Mouse (Mus musculus) CH12.LX (cell line): ENCODE data around the gene Dner. TPM values are rescaled to one million over a fixed set of nuclear protein-coding genes. Genes with fewer than 3 reads are reported as not detected.

Source experiments
- DNase-seq: peaks from one replicate; pipeline ENCODE4 v3.0.0-alpha.2; 2013; ENCODE audit errors: extremely low read depth
- H3K27ac ChIP-seq: 2 replicates; pipeline ENCODE4 v1.5.1; 2012; ENCODE audit warnings: low read depth, mild to moderate bottlenecking, control low read depth, moderate library complexity; ENCODE audit not compliant: insufficient read depth
- H3K27me3 ChIP-seq: replicated peaks from 2 replicates; pipeline ENCODE3; 2012; ENCODE audit warnings: inconsistent platforms
- H3K36me3 ChIP-seq, 2 experiments: replicated peaks in 1 of 2; 2 replicates each; pipeline versions ENCODE3 to v1.6.1; 2012; ENCODE audit warnings: inconsistent platforms in 1 of 2, low read length in 1 of 2, mild to moderate bottlenecking in 1 of 2, mixed read lengths in 1 of 2, moderate library complexity in 1 of 2; ENCODE audit not compliant: control insufficient read depth in 1 of 2, insufficient read depth in 1 of 2
- H3K4me1 ChIP-seq, 2 experiments: 2 replicates each; pipeline ENCODE4 v1.6.1; 2012; ENCODE audit warnings: inconsistent platforms in 1 of 2, moderate library complexity in 1 of 2; ENCODE audit not compliant: insufficient read depth in 2 of 2, control insufficient read depth in 1 of 2
- H3K4me2 ChIP-seq: 2 replicates; pipeline ENCODE4 v1.6.1; 2012; ENCODE audit warnings: low read depth, mild to moderate bottlenecking, control low read depth; ENCODE audit not compliant: poor library complexity, insufficient read depth, severe bottlenecking
- H3K4me3 ChIP-seq, 3 experiments: fragments of 150-350 bp in 1 of 3; sonication (generic) in 1 of 3; replicated peaks in 1 of 3; 2 replicates each; pipeline versions ENCODE3 to v1.5.1; 2011 to 2012; ENCODE audit warnings: low read depth in 2 of 3, low read length in 2 of 3, mild to moderate bottlenecking in 2 of 3, moderate library complexity in 2 of 3, control low read depth in 1 of 3, improper control_type of control experiment in 1 of 3, inconsistent platforms in 1 of 3, mixed read lengths in 1 of 3; ENCODE audit not compliant: poor library complexity in 1 of 3
- H3K79me2 ChIP-seq: replicated peaks from 2 replicates; pipeline ENCODE4 v1.6.1; 2012; ENCODE audit warnings: mild to moderate bottlenecking, moderate library complexity; ENCODE audit not compliant: control insufficient read depth, poor library complexity, insufficient read depth, severe bottlenecking; ENCODE audit errors: extremely low read depth
- H3K9ac ChIP-seq: 2 replicates; pipeline ENCODE4 v1.6.1; 2012; ENCODE audit warnings: low read depth, mild to moderate bottlenecking, control low read depth, moderate library complexity; ENCODE audit not compliant: insufficient read depth
- H3K9me3 ChIP-seq: replicated peaks from 2 replicates; pipeline ENCODE3; 2012; ENCODE audit warnings: low read length, inconsistent platforms, mixed read lengths
- BHLHE40 ChIP-seq: IDR thresholded peaks from 2 replicates; pipeline ENCODE4 v1.6.1; 2011; ENCODE audit warnings: mild to moderate bottlenecking, low read depth, low read length, improper control_type of control experiment
- CTCF ChIP-seq, 2 experiments: IDR thresholded peaks in 1 of 2; conservative IDR thresholded peaks in 1 of 2; 2 replicates each; pipeline ENCODE4 v1.5.1; 2011 to 2012; ENCODE audit warnings: low read depth in 2 of 2, low read length in 2 of 2, improper control_type of control experiment in 1 of 2, inconsistent platforms in 1 of 2, mild to moderate bottlenecking in 1 of 2, moderate library complexity in 1 of 2
- EP300 ChIP-seq: IDR thresholded peaks from 2 replicates; pipeline ENCODE4 v1.6.1; 2011; ENCODE audit warnings: low read length, improper control_type of control experiment
- KAT2A ChIP-seq: IDR thresholded peaks from 2 replicates; pipeline ENCODE4 v1.6.1; 2012; ENCODE audit warnings: low read length, improper control_type of control experiment, inconsistent platforms; ENCODE audit not compliant: insufficient replicate concordance
- MAFK ChIP-seq: IDR thresholded peaks from 2 replicates; pipeline ENCODE4 v1.6.1; 2011; ENCODE audit warnings: low read length, improper control_type of control experiment; ENCODE audit not compliant: insufficient replicate concordance
- MAX ChIP-seq: IDR thresholded peaks from 2 replicates; pipeline ENCODE4 v1.6.1; 2011; ENCODE audit warnings: low read length, improper control_type of control experiment
- MAZ ChIP-seq: IDR thresholded peaks from 2 replicates; pipeline ENCODE4 v1.6.1; 2012; ENCODE audit warnings: low read depth, mild to moderate bottlenecking, inconsistent platforms, low read length, improper control_type of control experiment, moderate library complexity
- MXI1 ChIP-seq: IDR thresholded peaks from 2 replicates; pipeline ENCODE4 v1.6.1; 2011; ENCODE audit warnings: mild to moderate bottlenecking, low read depth, low read length, improper control_type of control experiment
- NELFE ChIP-seq: IDR thresholded peaks from 2 replicates; pipeline ENCODE4 v1.6.1; 2011; ENCODE audit warnings: low read depth, low read length, improper control_type of control experiment
- NRF1 ChIP-seq: IDR thresholded peaks from 2 replicates; pipeline ENCODE4 v1.6.1; 2014; ENCODE audit warnings: low read depth, mild to moderate bottlenecking, inconsistent platforms, low read length, improper control_type of control experiment, moderate library complexity
- PAX5 ChIP-seq: IDR thresholded peaks from 2 replicates; pipeline ENCODE4 v1.6.1; 2012; ENCODE audit warnings: low read length, inconsistent platforms, mixed read lengths
- RAD21 ChIP-seq: IDR thresholded peaks from 2 replicates; pipeline ENCODE4 v1.6.1; 2011; ENCODE audit warnings: low read depth, mild to moderate bottlenecking, low read length, improper control_type of control experiment, moderate library complexity
- RCOR1 ChIP-seq: conservative IDR thresholded peaks from 2 replicates; pipeline ENCODE4 v1.6.1; 2012; ENCODE audit warnings: low read depth, mild to moderate bottlenecking, inconsistent platforms, low read length, improper control_type of control experiment
- SMC3 ChIP-seq: IDR thresholded peaks from 2 replicates; pipeline ENCODE4 v1.6.1; 2011; ENCODE audit warnings: low read depth, low read length, improper control_type of control experiment
- UBTF ChIP-seq: IDR thresholded peaks from 2 replicates; pipeline ENCODE4 v1.6.1; 2012; ENCODE audit warnings: low read depth, mild to moderate bottlenecking, inconsistent platforms, low read length, improper control_type of control experiment, moderate library complexity
- USF1 ChIP-seq: IDR thresholded peaks from 2 replicates; pipeline ENCODE4 v1.6.1; 2014; ENCODE audit warnings: low read depth, mild to moderate bottlenecking, inconsistent platforms, low read length, improper control_type of control experiment
- ZC3H11A ChIP-seq: IDR thresholded peaks from 2 replicates; pipeline ENCODE4 v1.6.1; 2012; ENCODE audit warnings: low read depth, mild to moderate bottlenecking, inconsistent platforms, low read length, improper control_type of control experiment
- ZKSCAN1 ChIP-seq: IDR thresholded peaks from 2 replicates; pipeline ENCODE4 v1.6.1; 2012; ENCODE audit warnings: low read depth, inconsistent platforms, low read length, improper control_type of control experiment, borderline replicate concordance
- ZMIZ1 ChIP-seq: IDR thresholded peaks from 2 replicates; pipeline ENCODE4 v1.6.1; 2012; ENCODE audit warnings: low read depth, mild to moderate bottlenecking, inconsistent platforms, low read length, improper control_type of control experiment
- ZNF384 ChIP-seq: IDR thresholded peaks from 2 replicates; pipeline ENCODE4 v1.6.1; 2012; ENCODE audit warnings: low read depth, low read length, improper control_type of control experiment, inconsistent platforms
- dilution Hi-C: fragments of 300-500 bp; cut with MboI; formaldehyde crosslinking; loops from 2 replicates; pipeline ENCODE4 v1.14.3; 2020; ENCODE audit warnings: low sequenced_read_pairs; ENCODE audit not compliant: extremely low pct_unique_long_range_greater_than_20kb, extremely low pct_ligation_motif_present
- in situ Hi-C: fragments of 300-500 bp; cut with MboI; formaldehyde crosslinking; loops from 3 replicates; pipeline ENCODE4 v1.14.3; 2019; ENCODE audit warnings: low sequenced_read_pairs, low pct_ligation_motif_present, low pct_unique_long_range_greater_than_20kb, mixed read lengths
- polyA plus RNA-seq: library from polyadenylated mRNA; unstranded; fragments of >175 nt; gene quantifications from 2 replicates; pipeline ENCODE4 v1.2.1, GENCODE M21; 2012; ENCODE audit warnings: low read depth; ENCODE audit not compliant: insufficient read length
- total RNA-seq, 2 experiments: library from RNA; depleted of rRNA; stranded (reverse); fragments of 300-350 nt in 1 of 2; fragments of >200 nt in 1 of 2; gene quantifications; 2 replicates each; pipeline ENCODE4 v1.2.3; 2012 to 2014

The Dner gene
- total and polyA plus RNA-seq, 3 experiments: not detected

DNA sequence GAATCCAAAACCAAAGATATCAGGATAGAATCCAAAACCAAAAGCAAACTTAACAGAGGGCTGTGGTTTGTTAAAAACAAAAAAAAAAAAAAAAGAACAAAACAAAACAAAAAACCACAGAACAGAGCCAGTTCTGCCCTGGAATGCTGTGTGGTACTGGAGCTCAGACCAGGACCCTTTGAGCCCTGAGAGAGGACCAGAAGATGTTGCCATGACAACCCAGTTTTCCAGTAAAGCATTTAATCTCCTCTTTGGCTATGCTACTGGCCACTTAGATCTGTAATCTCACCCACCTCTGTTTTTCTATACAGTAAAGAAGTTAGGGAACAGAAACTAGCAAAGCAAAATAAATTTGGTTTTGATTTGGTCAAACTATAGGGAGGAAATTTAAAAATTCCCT is 79.9 kb downstream of the Dner start:
- dilution Hi-C loops (no loop called here), in situ Hi-C loops (no loop called here)
- H3K4me1 ChIP-seq: peaks cover 0 to 4% of the 10 kb centered on the region in 2 experiments; a peak in 1 of 4 replicates

GRCm38 (mm10) chr1:84614596-84614995 is 81.4 kb downstream of the Dner start:
- H3K27me3 ChIP-seq: no peaks in the 10 kb centered on the region
- no peak for DNase-seq
- dilution Hi-C loops (no loop called here), in situ Hi-C loops (no loop called here)
- no peak overlapping the region for H3K27ac ChIP-seq
- H3K79me2 ChIP-seq: no peaks in the 10 kb centered on the region
- no peaks in the 10 kb centered on the region for H3K4me1 ChIP-seq
- no peak overlapping the region for H3K4me2 ChIP-seq
- H3K36me3 ChIP-seq: no peaks in the 10 kb centered on the region
- H3K9me3 ChIP-seq: no peaks in the 10 kb centered on the region
- no peak overlapping the region for H3K4me3 ChIP-seq
- TF ChIP-seq NELFE: no peak
- TF ChIP-seq, all 38 proteins: peak for 0
- H3K9ac ChIP-seq: no peak overlapping the region

More for the DNA sequence above, 79.9 kb downstream of the Dner start:
- H3K27ac ChIP-seq: no peak overlapping the region
- H3K79me2 ChIP-seq: no peaks in the 10 kb centered on the region
- no peak overlapping the region for H3K4me3 ChIP-seq
- no peaks in the 10 kb centered on the region for H3K27me3 ChIP-seq
- no peak for DNase-seq
- 0 out of 2 replicates have a peak overlapping the region, but pooled peaks have one; percentile 7 for H3K4me2 ChIP-seq
- no peaks in the 10 kb centered on the region for H3K9me3 ChIP-seq
- no peaks in the 10 kb centered on the region for H3K36me3 ChIP-seq
- TF ChIP-seq MXI1 (no peak), EP300 (no peak), USF1 (no peak), MAZ (no peak), NRF1 (no peak), UBTF (no peak), PAX5 (no peak), ZMIZ1 (no peak), RCOR1 (no peak), KAT2A (no peak), BHLHE40 (no peak), RAD21 (no peak), MAFK (no peak), ZNF384 (no peak), ZKSCAN1 (no peak), SMC3 (no peak), MAX (no peak), ZC3H11A (no peak), CTCF (conservative IDR thresholded peaks at IDR 0.05 in 1 of 2, IDR thresholded peaks at IDR 0.05 in 1 of 2; ENCODE audit: low read depth in 2 of 2, low read length in 2 of 2) (no peak)
- TF ChIP-seq, all 38 proteins: peak for 0
- no peak overlapping the region for H3K9ac ChIP-seq
